Mouse (Mus musculus) layer of hippocampus, postnatal 25 days (tissue): ENCODE measurements around the gene Tubb3. TPM values are rescaled to one million over a fixed set of nuclear protein-coding genes. Genes with fewer than 3 reads are reported as not detected.

Experiments
- DNase-seq, 2 experiments: peaks; one replicate each; pipeline ENCODE4 v3.0.0; 2022; ENCODE audit warnings: mixed read lengths in 2 of 2, low spot score in 1 of 2; ENCODE audit errors: extremely low spot score in 1 of 2
- total RNA-seq, 2 experiments: library from RNA; stranded (reverse); gene quantifications; 2 replicates each; pipeline ENCODE4 v1.2.3; 2021

Tubb3 gene
- 100 to 1,000 TPM; 317 to 360 TPM for total RNA-seq

DNA sequence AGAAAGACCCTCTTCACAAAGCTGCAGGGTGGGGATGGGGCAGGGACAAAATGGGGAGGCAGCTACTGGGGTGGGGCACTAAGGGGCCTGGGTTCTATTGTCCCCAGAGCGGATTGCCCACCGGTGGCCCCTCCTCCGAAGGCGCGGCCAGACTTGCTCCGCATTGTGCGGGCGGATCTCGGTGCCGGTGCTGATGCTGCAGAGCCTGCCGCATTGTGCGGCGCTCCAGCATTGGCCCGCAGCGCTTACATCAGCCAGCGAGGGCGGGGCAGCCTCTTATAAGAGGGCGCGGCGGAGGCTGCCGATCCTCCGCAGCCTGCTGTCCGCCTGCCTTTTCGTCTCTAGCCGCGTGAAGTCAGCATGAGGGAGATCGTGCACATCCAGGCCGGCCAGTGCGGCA, at the start of gene Tubb3:
Gene Tubb3, plus strand, starts transcription at position 179 of the 400 bp plus-strand sequence.
- peak; percentile 83 to 86 for DNase-seq

DNA sequence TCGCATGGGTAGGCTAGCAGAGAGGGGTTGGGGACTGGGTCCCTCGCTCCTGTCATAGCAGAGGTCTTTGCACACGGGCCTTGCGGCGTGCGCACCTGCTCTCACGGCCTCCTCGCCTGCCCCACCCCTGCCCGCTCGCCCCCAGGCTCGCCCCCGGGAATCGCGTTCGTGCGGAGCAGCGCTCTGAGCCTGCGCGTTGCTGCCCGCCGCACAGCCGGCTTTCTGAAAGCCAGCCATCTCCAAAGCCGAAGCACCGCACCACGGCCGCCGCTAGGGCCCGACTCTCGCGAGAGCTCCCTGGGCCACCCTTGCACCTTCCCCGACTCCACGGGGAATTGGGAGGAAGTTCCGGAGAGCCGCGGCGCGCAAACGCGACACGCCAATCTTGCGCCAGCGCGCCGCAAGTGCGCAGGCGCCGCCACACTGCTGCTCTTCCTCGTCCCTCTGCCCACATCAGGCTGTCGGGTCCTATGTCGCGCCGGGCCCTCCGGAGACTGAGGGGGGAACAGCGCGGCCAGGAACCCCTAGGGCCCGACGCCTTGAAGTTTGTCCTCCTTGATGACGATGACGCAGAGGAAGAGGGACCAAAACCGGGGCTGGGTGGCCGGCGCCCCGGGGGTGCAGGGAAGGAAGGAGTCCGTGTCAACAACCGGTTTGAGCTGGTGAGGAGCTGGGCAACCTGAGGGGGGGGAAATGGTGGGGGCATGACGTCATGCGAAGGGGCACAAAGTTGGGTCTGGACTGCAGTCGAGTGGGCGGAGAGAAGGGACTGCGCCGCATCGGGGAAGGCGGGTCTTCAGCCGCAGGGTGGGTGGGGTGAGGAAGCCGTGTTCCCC, 37.6 kb upstream of the Tubb3 start, which contains the start of gene Tcf25:
Gene Tcf25, plus strand, starts transcription at position 351 of the 836 bp plus-strand sequence.
- DNase-seq: peak; percentile 89 to 91

DNA sequence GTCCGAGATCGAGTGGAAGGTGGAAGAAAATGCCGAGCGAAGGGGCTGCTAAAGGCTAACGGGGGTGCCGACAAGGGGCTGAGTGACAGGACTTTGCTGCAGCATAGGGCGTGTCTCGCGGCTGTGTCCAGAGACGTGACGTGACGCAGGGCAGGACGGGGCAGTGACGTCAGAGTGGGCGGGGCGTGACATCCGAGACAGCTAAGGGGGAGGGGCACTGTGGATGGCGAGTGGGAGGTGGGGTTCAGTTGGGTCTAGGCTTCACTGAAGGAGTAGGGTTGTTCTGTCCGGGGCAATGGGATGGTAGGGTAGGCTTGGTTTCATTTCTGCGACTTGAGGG, 37.0 kb upstream of the Tubb3 start:
- peak; percentile 87 to 94 for DNase-seq

DNA sequence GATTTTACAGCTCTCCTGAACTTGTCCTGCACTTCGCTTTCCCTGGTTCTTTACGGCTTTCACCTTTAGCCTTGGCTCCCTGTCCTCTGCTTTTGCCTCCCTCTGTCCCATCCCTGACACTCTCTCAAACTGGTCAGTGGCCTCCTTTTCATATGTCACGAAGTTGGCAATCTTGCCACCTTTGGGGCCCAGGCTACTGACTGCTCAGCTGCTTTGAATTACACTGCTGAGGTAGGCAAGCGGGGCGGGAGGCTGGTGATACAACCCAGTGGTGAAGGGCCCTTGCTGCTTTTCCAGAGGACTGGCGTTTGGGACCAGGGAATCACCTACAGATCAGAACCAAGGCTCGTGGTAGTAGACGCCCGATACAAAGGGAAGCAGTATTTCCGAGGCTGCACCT, 35.5 kb upstream of the Tubb3 start:
- no peak for DNase-seq

DNA sequence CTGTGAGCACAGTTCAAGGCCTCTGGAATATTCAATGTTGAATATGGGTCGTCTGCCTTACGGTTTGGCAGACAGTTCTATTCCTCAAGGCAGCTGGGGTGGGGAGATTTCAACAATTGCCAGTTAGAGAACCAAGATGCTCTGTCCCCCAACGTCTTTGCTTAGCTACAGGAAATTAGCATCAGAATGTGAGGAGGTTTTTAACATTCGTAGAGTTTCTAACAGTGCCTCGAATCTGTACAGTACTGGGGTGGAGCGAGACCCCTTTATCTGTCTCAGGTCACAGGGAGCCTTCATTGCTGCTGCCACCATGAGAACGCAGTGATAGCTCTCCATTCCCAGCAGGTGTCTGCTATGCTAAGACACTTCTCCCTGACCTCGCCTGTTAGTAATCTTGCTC, 35.1 kb upstream of the Tubb3 start:
- no peak for DNase-seq

DNA sequence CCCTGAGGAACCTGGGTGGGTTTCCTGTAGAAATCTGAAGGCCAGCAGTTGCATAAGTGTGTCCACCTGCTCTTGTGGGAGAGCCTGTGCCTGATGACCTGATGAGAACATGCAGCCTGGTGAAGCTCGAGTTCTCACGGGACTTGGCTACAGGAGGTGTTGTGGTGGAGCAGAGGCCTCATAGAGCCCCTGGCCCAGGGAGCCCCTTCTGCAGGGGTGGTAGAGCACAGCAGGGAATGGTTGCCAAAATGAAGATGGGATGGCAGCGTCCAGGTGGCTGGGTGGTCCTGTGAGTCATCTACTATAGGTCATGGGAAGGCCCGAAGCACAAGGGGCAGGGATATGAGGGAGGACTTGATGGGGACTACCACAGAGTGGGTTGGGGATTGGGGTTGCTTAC, 29.5 kb upstream of the Tubb3 start:
- no peak for DNase-seq

DNA sequence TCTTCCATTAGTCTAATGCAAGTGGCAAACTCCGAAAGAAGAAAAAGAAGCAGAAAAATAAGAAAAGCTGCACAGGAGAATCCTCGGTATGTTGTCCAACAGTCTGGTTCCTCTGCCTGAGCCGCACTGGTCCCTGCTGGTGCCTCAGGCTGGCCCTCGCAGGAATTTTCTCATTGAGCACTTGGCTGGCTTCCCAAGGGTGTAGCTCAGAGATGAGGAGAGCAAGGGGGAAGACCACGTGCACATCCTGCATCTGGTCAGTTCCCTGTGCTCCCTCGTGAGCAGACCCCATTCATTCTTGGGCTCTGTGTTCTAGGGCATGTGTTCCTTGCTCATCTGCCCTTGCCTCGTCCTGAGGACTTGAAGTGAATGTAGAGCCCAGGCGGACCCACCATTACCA, 28.7 kb upstream of the Tubb3 start:
- DNase-seq: no peak

DNA sequence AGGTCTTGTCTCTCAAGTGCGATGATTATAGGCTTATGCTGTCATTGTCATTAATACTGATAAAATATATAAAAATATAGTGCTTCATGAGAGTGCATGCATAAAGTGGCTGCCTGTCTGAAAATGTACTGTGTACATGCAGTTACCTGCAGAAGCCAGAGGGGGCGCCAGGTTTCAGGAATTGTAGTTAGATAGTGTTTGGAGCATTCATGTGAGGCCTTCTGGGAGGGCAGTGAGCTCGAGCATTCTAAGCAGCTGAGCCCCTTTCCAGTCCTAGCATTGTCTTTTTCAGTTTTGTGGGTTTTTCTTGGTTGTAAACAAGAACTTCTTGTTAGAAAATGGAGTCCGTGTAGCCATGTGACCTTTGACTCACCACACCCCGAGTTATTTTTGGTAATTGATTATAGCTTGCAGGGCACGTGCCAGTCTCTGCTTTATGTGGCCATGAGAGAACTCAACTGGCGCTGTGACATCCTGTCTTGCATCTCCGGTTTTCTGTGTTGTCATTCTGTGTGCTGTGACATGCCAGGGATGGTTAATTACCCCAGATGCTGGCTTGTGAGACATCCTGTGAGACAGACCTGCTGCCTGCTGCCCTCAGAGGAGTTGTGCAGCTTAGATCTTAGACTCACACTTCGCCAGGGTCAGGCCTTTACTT, 26.2 kb upstream of the Tubb3 start:
- DNase-seq: peak in 1 of 2 experiments; percentile 39

DNA sequence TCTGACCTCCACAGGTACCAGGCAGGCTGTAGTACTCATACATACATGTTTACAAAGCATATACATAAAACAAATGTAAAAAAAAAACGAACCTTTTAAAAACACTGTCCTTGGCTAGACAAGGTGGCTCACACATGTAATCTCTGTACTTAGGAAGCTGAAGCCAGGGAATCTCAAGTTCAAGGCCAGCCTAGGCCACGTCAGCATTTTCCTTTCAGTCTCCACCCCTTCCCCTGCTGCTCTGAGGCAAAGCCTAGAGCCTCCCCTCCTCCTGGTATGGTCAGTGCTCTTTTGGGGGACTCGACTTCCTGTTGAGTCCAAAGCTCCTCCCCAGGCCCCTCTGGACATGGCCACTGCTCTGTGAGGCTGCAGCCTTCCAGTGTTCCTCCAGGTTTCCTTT, 24.2 kb upstream of the Tubb3 start:
- no peak for DNase-seq

DNA sequence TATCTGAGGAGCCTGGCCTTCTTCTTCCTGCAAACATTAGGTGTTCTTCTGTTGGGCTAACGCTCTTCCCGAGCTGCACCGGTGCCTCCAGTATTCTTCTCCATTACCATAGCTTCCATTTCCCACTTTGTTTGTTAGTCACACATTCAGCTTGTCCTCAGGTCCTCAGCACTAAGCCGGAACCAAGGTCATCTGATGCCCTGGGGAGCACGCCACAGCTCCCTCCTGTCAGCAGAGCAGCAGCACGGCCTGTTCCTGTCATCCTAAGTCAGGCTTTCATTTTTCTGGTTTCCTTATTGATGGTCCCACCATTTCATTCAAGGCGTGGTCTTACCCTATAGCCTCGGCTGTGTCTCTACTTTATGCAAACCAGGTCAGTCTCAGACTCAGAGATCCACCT, 23.4 kb upstream of the Tubb3 start:
- DNase-seq: no peak

DNA sequence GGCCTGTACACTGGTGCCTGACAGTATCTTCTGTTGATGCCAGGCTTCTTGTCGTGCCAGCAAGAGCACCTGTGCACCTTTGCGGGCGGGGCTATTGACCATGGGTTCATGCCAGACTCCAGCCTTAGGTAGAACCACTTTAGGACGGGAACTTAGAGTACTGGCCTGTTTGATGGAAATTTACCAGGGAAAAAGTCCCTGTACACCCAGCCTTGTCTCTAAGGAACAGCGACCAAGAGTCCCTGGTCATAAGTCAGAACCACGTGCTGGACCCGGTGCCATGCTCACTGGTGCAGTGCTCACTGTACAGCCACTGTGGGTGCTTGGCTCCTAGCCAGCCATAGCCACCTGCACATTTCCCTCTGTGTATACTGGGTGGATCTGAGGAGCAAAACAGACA, 22.2 kb upstream of the Tubb3 start:
- no peak for DNase-seq

DNA sequence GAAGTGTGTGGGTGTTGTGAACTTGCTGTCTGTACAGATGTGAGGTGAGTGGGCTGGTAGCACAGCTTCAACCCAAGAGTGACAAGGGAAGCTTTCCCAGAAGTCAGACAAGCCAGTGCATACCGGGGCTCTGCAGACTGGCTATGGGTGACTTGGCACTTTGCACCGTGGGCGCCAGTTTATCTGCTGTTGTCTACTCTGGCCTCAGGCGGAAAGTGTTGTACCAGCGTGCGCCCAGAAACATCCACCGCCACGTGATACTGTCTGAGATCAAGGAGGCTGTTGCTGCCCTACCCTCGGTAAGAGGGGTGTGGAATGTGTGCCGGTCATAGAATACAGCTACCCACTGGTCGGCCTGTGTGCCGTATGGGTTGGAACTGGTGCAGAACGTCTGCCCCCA, 12.9 kb upstream of the Tubb3 start:
- no peak for DNase-seq

DNA sequence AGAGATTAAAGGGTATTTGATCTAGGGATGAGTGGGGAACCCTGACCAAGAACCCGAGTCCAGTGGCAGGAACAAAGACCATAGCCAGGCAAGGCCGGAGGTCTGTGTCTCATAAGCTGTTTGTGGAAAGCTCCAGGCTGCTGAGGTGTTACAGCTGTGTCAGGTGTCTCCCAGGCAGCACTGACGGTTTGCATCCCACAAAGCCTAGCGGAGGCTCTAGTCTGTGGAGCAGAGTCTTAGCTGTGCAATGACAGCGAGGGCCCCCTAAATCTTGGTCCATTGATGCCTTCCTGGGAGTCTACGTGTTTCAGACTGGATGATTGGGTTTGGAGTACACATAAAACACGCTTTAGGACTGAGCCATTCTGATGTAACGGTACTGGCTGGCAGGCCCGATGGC, 9.3 kb upstream of the Tubb3 start:
- no peak for DNase-seq

DNA sequence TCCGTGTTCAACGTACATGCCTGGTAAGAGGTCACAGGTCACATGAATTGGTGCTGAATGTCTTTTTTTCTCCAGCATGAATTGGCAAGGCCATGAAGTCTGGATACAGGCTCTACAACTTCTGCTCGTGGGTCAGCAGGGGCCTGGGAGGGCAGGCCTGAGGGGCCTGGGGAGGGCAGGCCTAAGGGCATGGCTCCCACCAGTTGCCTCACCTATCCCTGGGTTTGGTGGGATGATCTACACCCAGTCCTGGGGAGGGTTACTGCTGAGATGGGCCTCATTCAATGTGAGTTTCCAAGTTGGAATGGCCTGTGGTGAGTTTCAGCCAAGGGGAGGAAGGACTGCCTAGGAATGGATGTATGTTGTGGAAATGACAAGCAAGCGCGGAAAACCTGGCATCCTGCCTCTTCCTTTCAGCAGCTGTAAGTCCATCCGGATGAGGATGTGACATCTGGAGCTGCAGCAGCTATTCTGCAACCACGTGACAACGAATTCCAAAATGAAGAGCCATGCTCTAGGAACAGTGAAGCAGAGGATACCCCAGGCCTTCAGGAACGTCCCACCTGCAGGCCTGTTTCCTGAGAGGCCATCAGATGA, 8.4 kb upstream of the Tubb3 start:
- DNase-seq: no peak

DNA sequence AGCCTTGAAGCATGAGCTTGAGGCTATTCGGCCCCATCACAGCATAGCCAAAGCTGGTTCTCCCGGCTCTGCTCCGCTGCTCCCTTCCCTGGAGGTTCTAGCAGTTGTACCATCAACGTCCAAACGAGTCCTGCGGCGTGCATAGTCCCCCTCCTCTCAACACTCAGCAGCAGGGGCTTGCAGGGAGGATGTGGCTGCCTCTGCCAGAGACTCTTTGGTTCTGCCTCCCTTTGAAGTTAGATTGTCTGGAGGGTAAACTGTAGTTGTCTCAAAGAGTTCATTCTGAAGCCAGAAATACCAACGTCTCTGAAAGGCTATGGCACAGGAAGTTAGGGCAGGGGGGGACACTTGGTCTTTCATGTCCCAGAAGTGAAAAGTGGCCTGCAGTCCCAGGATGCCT, 6.7 kb upstream of the Tubb3 start:
- DNase-seq: no peak

DNA sequence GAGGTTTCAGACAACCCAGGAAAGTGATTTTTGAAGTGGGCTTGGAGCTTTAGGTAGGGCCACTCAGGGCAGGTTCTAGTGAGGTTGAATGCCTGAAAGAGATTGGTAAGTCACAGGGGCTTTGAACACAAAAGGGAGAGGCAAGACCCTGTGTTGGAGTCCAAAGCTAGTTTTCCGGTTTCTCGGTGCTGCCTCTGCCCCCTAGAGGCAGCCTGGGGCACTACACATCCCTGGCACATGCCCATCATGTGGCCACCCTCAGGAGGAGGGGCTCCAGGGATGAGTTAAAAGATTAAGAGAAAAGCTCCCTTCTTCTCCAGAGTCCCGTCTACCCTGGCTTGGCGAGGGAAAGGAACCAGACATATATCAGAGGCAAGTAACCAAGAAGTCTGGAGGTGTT, 4.4 kb upstream of the Tubb3 start, which contains the start of gene Mc1r:
Gene Mc1r, plus strand, starts transcription at position 322 of the 400 bp plus-strand sequence.
- peak; percentile 63 to 76 for DNase-seq

DNA sequence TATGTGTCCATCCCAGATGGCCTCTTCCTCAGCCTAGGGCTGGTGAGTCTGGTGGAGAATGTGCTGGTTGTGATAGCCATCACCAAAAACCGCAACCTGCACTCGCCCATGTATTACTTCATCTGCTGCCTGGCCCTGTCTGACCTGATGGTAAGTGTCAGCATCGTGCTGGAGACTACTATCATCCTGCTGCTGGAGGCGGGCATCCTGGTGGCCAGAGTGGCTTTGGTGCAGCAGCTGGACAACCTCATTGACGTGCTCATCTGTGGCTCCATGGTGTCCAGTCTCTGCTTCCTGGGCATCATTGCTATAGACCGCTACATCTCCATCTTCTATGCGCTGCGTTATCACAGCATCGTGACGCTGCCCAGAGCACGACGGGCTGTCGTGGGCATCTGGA, 3.6 kb upstream of the Tubb3 start:
- DNase-seq: no peak

DNA sequence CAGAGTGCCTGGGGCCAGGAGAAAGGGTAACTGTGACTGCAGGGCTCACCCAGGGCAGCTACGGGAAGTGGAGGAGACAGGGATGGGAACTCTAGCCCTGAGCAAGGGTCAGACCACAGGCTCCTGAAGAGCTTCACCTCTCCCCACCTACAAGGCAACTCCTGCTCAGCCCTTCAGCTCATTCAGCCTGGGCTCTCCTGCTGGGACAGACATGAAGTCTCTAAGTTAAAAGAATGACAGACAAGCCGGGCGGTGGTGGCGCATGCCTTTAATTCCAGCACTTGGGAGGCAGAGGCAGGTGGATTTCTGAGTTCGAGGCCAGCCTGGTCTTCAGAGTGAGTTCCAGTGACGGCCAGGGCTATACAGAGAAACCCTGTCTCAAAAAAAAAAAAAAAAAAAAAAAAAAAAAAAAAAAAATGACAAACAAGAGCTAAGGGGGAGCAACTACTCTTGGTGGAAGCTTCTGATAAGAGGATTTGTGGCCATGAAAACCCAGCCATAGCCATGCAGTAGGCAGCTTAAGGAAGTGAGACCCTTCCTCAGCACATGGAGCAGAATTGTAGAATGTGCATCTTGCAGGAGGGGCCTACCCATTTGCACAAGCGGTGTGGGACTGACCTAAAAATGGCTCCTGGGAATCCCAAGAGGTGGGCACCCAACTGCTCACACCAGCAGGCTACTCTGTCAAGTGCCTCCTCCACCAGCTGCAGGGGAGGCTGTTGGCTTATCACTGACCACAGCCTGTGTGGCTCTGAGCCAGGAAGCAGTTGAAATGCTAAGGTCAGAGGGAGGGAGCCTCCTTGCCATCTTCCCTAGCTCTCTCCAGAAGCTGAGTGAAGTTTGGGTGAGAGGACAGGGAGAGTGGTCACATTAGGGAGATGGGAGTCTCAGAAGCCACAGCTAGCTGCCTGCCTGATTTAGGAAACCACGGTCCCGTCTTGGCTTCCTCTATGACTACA, 2.4 kb upstream of the Tubb3 start:
- DNase-seq: no peak

DNA sequence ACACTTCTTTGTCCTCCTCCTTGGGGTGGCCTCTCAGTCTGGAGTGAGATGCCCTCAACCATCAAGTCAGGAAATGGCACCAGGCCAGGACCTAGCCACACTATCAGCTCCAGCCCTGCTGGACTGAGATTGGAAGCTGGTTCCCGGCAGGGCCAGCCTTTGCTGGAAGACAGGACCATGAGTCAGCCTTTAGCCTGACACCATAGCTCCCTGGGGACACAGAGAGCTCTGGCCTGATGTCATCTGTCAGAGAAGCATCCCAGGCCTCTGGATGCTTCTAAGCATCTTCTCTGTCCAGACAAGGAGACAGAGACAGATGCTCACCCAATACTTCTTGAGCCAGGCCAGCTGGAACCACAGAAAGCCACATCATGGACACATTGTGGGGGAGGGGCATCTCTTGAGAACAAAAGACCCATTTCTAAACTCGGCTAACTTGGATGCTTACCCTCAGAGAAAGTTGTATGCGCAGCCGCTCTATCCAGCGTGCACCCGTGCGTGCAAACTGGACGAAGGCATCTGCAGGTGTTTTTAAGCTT, 1.1 kb upstream of the Tubb3 start:
- no peak for DNase-seq

DNA sequence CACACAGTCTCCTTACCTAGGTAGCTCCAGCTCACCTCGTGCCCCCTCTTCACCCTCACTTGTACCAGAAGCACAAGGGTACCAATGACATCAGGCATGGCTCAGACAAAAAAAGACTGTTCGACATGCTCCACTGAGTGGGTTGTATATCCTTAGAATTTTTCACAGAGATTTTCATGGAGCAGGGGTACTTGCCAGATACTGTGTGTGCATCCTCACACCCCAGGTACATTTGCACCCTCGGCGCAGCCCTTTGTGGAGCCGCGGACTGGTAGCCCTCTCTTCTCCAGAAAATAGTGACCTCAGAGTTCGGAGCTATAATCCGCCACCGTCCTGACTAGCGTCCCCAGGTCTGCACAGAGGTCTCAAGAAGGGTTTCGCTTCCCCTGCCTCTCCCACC, 436 bp upstream of the Tubb3 start:
- peak in 1 of 2 experiments; percentile 38 for DNase-seq
